Mouse (Mus musculus) embryo, embryonic 10 days (tissue): ENCODE measurements at regions not wholly inside any gene's neighbourhood (a gene's known extent, or its start where the extent isn't known, plus 50 kb on each side); places are given as distances from the start of the nearest gene placed in this dataset.
A peak's percentile ranks its signal among the peaks of the same experiment; 100 is the strongest.
"Not testable (repeated sequence)": the region's sequence is repeated elsewhere in the genome, so short reads cannot be mapped to it uniquely, and the experiment has no call there.

Experiments used
- DNase-seq: peaks from one replicate; pipeline ENCODE4 v3.0.0-alpha.2; 2015; ENCODE audit warnings: low spot score

GRCm38 (mm10) chr3:96374343-96374624, 77.8 kb downstream of the BC107364 start:
- DNase-seq: not testable (repeated sequence)

GRCm38 (mm10) chr3:96373600-96374342, 78.3 kb downstream of the BC107364 start:
- DNase-seq: not testable (repeated sequence)

- peak; percentile 6 for DNase-seq
Observed at GRCm38 (mm10) chr3:96362581-96362980, 68.8 kb upstream of the Fcgr1 start.

GRCm38 (mm10) chr3:96360816-96361215, 67.0 kb upstream of the Fcgr1 start:
- no peak for DNase-seq

- DNase-seq: not testable (repeated sequence)
Observed at GRCm38 (mm10) chr3:96360214-96360536, 66.4 kb upstream of the Fcgr1 start.

GRCm38 (mm10) chr3:96359507-96360213, 65.9 kb upstream of the Fcgr1 start:
- not testable (repeated sequence) for DNase-seq

- not testable (repeated sequence) for DNase-seq
Observed at GRCm38 (mm10) chr3:96351623-96352022, 57.9 kb upstream of the Fcgr1 start.

- not testable (repeated sequence) for DNase-seq
Observed at GRCm38 (mm10) chr3:96350985-96351384, 57.2 kb upstream of the Fcgr1 start.

- DNase-seq: not testable (repeated sequence)
Observed at GRCm38 (mm10) chr3:96346543-96346942, 52.8 kb upstream of the Fcgr1 start.

GRCm38 (mm10) chr3:96343471-96344120, 49.8 kb upstream of the Fcgr1 start:
- DNase-seq: peak; percentile 2
